Comparison of ENCODE assay signal across 17 mouse cellular contexts in the genomic region with DNA sequence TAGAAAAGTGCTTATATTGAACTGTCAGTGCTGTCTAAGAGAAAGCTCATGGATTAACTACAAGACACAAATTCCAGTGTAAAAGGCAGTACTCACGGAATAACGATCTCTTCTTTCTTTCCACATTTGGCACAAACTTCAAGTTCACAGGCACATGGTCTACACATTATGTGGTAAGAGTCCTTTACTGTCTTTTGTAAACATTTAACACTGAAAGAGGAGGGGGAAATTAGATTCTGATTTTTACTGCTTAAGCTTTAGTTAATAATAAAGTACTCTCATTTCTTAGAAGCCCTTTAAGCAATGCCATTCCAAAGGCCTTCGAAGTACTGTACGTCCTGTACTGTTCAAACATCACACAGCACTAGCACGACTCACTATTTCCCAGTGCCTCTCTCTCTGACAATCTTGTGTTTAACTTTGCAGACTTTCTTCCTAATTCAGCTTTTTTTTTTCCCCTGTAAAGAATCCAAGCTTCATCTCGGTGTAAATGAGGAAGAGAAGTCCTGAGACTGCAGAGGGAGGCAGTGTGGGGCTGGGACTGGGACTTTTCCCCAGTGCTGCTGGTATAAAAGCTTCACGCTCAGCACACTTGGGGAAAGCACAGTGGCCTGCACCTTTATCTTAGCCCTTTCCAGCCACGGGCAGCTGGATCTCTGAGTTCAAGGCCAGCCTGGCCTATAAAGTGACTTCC. TPM values are rescaled to one million over a fixed set of nuclear protein-coding genes. Genes with fewer than 3 reads are reported as not detected.
A peak's percentile ranks its signal among the peaks of the same experiment; 100 is the strongest.
DNase-seq lines count a peak whose midpoint lies in the region; ATAC-seq lines count a peak whose summit lies in the region.
"Had no signal": no experiment of that assay in that cellular context is flagged by ENCODE, and none has a peak within 500 bp of the region (broad histone marks: within the 10 kb centered on the region; RNA-seq: fewer than 3 reads in every experiment).

No protein-coding gene starts in this region.

- DNase-seq in frontal cortex, postnatal 14 days (ENCODE audit: low spot score in 2 of 2) = no peak
- DNase-seq in lung, postnatal 4 days = no peak
- no peak for DNase-seq in intestine, embryonic 14.5 days (ENCODE audit: low spot score)
- DNase-seq in left cerebral cortex, adult 18-20 months (ENCODE audit: low spot score in 2 of 2) = no peak
- DNase-seq: cerebellum, postnatal 14 days; gastrocnemius, postnatal 36 days; kidney, postnatal 4 days; retina, postnatal 1 day; thymus, postnatal 14 days had no signal

- H3K36me3 ChIP-seq in lung, embryonic 15.5 days = peaks cover 10% of the 10 kb centered on the region; the same call in 1 of the 2 replicates
- peaks cover 15% of the 10 kb centered on the region for H3K36me3 ChIP-seq in intestine, embryonic 14.5 days (ENCODE audit: control insufficient read depth, insufficient read depth, low read length)
- H3K36me3 ChIP-seq in stomach, embryonic 16.5 days (ENCODE audit: control insufficient read depth, insufficient read depth, low read length) = 0 out of 2 replicates have a peak, but pooled peaks cover 2% of the 10 kb centered on the region
- peaks cover 20% of the 10 kb centered on the region for H3K36me3 ChIP-seq in midbrain, embryonic 13.5 days

- peak; percentile 44; the same call in 1 of the 2 replicates for ATAC-seq in frontal cortex, adult (ENCODE audit: low TSS enrichment)
- ATAC-seq in lung, embryonic 15.5 days (ENCODE audit: borderline replicate concordance, extremely low read depth, low FRiP score, low TSS enrichment) = peak; percentile 88
- no peak for ATAC-seq in intestine, embryonic 14.5 days (replicated peaks; ENCODE audit: low FRiP score, low TSS enrichment, low read depth)
- peak; percentile 44; the same call in 1 of the 2 replicates for ATAC-seq in stomach, embryonic 16.5 days (ENCODE audit: insufficient read depth, low FRiP score)
- no peak for ATAC-seq in midbrain, embryonic 13.5 days
- ATAC-seq: activated CD4-positive, CD25-positive, alpha-beta regulatory T cell, adult 4 months; hindbrain, postnatal 0 days; liver, embryonic 12.5 days had no signal

- peak overlapping the region; percentile 24; the same call in 1 of the 2 replicates for H3K4me2 ChIP-seq in lung, embryonic 15.5 days
- no peak overlapping the region for H3K4me2 ChIP-seq in intestine, embryonic 14.5 days (ENCODE audit: low read length)
- H3K4me2 ChIP-seq in stomach, embryonic 16.5 days (ENCODE audit: low read depth, low read length) = no peak overlapping the region
- H3K4me2 ChIP-seq in midbrain, embryonic 13.5 days (replicated peaks) = no peak overlapping the region
- H3K4me2 ChIP-seq: liver, embryonic 12.5 days had no signal

- H3K9me3 ChIP-seq in lung, embryonic 15.5 days = no peaks in the 10 kb centered on the region
- H3K9me3 ChIP-seq in intestine, embryonic 14.5 days (ENCODE audit: control insufficient read depth, low read length) = no peaks in the 10 kb centered on the region
- H3K9me3 ChIP-seq in stomach, embryonic 16.5 days (replicated peaks; ENCODE audit: control insufficient read depth, low read length) = no peaks in the 10 kb centered on the region
- H3K9me3 ChIP-seq in midbrain, embryonic 13.5 days = no peaks in the 10 kb centered on the region
- H3K9me3 ChIP-seq: liver, embryonic 12.5 days had no signal

- H3K27me3 ChIP-seq in lung, embryonic 15.5 days = no peaks in the 10 kb centered on the region
- H3K27me3 ChIP-seq in intestine, embryonic 14.5 days (replicated peaks; ENCODE audit: control insufficient read depth, insufficient read depth, low read length) = no peaks in the 10 kb centered on the region
- no peaks in the 10 kb centered on the region for H3K27me3 ChIP-seq in stomach, embryonic 16.5 days (ENCODE audit: control insufficient read depth, insufficient read depth, low read length)
- no peaks in the 10 kb centered on the region for H3K27me3 ChIP-seq in midbrain, embryonic 13.5 days
- H3K27me3 ChIP-seq: liver, embryonic 12.5 days had no signal

- H3K4me1 ChIP-seq in lung, embryonic 15.5 days = peaks cover 31% of the 10 kb centered on the region
- H3K4me1 ChIP-seq in intestine, embryonic 14.5 days (replicated peaks; ENCODE audit: control insufficient read depth, insufficient read depth, low read length) = peaks cover 9% of the 10 kb centered on the region; the same call in 1 of the 2 replicates
- H3K4me1 ChIP-seq in stomach, embryonic 16.5 days (ENCODE audit: control insufficient read depth, insufficient read depth, low read length) = peaks cover 12% of the 10 kb centered on the region; the same call in 1 of the 2 replicates
- H3K4me1 ChIP-seq in midbrain, embryonic 13.5 days (replicated peaks) = peaks cover 12% of the 10 kb centered on the region

- no peak overlapping the region for H3K4me3 ChIP-seq in lung, embryonic 15.5 days
- no peak overlapping the region for H3K4me3 ChIP-seq in intestine, embryonic 14.5 days (ENCODE audit: low read depth, low read length)
- H3K4me3 ChIP-seq in stomach, embryonic 16.5 days (replicated peaks; ENCODE audit: low read length) = no peak overlapping the region
- H3K4me3 ChIP-seq in midbrain, embryonic 13.5 days (replicated peaks) = no peak overlapping the region
- H3K4me3 ChIP-seq: liver, embryonic 12.5 days; midbrain, embryonic 10.5 days had no signal

- H3K27ac ChIP-seq in lung, embryonic 15.5 days = peak overlapping the region; percentile 96
- H3K27ac ChIP-seq in intestine, embryonic 14.5 days (ENCODE audit: low read depth) = peak overlapping the region; percentile 48; the same call in 1 of the 2 replicates
- H3K27ac ChIP-seq in stomach, embryonic 16.5 days (ENCODE audit: low read length) = peak overlapping the region; percentile 76
- no peak overlapping the region for H3K27ac ChIP-seq in midbrain, embryonic 13.5 days
- H3K27ac ChIP-seq: hindbrain, postnatal 0 days; liver, embryonic 12.5 days; midbrain, embryonic 10.5 days had no signal

- no peak overlapping the region for H3K9ac ChIP-seq in lung, embryonic 15.5 days
- H3K9ac ChIP-seq in intestine, embryonic 14.5 days (ENCODE audit: low read length) = no peak overlapping the region
- peak overlapping the region; percentile 24; the same call in 1 of the 2 replicates for H3K9ac ChIP-seq in stomach, embryonic 16.5 days (ENCODE audit: low read length)
- no peak overlapping the region for H3K9ac ChIP-seq in midbrain, embryonic 13.5 days (replicated peaks)
- H3K9ac ChIP-seq: liver, embryonic 12.5 days had no signal

- 35% methylated on average over 8 of the region's 8 CpGs for WGBS in lung, embryonic 15.5 days
- WGBS in intestine, embryonic 14.5 days = 57% methylated on average over 8 of the region's 8 CpGs
- 38% methylated on average over 8 of the region's 8 CpGs for WGBS in stomach, embryonic 16.5 days
- 79% methylated on average over 8 of the region's 8 CpGs for WGBS in midbrain, embryonic 13.5 days

RNA-seq across cellular contexts. Expression of a gene that starts 54.0 kb away (rescaled TPM):
- 66.7 and 70.2 TPM in 2 replicates for polyA plus RNA-seq in lung, embryonic 15.5 days (2015; fragmentation: Nextera tagmentation; extraction: Ambion mirVana)
- 66.1 and 68.5 TPM in 2 replicates for polyA plus RNA-seq in intestine, embryonic 14.5 days (2014; fragmentation: Nextera tagmentation; extraction: Ambion mirVana)
- 46.3 and 53.9 TPM in 2 replicates for polyA plus RNA-seq in stomach, embryonic 16.5 days (2015; fragmentation: Nextera tagmentation; extraction: Ambion mirVana)
- 68.6 and 69.9 TPM in 2 replicates for polyA plus RNA-seq in midbrain, embryonic 13.5 days (2015; fragmentation: Nextera tagmentation; extraction: Ambion mirVana)
- total RNA-seq in left cerebral cortex, adult 18-20 months (2021) = 10 to 100 TPM; 22.1 to 24.9 TPM

RNA-seq across cellular contexts. Expression of a gene that starts 54.2 kb away (rescaled TPM):
- polyA plus RNA-seq in lung, embryonic 15.5 days (2015; fragmentation: Nextera tagmentation; extraction: Ambion mirVana) = 35.7 and 37.9 TPM in 2 replicates
- polyA plus RNA-seq in intestine, embryonic 14.5 days (2014; fragmentation: Nextera tagmentation; extraction: Ambion mirVana) = 27.5 and 28.2 TPM in 2 replicates
- polyA plus RNA-seq in stomach, embryonic 16.5 days (2015; fragmentation: Nextera tagmentation; extraction: Ambion mirVana) = 11.6 and 14.0 TPM in 2 replicates
- 38.3 and 40.1 TPM in 2 replicates for polyA plus RNA-seq in midbrain, embryonic 13.5 days (2015; fragmentation: Nextera tagmentation; extraction: Ambion mirVana)
- total RNA-seq in left cerebral cortex, adult 18-20 months (2021) = 10 to 100 TPM; 36.8 to 40.6 TPM

Comparison
In these comparisons a context has a peak if more than half of its experiments do, and no peak if none do; other contexts are left out.
1. ATAC-seq: peak in frontal cortex, adult (single experiment), lung, embryonic 15.5 days (single experiment) and stomach, embryonic 16.5 days (single experiment); none in intestine, embryonic 14.5 days (single experiment) and midbrain, embryonic 13.5 days (single experiment).